Mouse (Mus musculus): ENCODE measurements around the gene Ebf1.

GRCm38 (mm10) chr11:44792816-44793215, 175.7 kb downstream of the Ebf1 start:
- no peak for TF ChIP-seq POLR2A (IDR thresholded peaks at IDR 0.05; ENCODE audit: low read depth, low read length)
- no peak for TF ChIP-seq CTCF (IDR thresholded peaks at IDR 0.05; ENCODE audit: extremely low read depth, insufficient read depth, insufficient read length, insufficient replicate concordance)
